Mouse (Mus musculus) brain, adult 2 months (tissue): ENCODE data around the gene Trap1.
A peak's percentile ranks its signal among the peaks of the same experiment; 100 is the strongest.
"Not testable (repeated sequence)": the region's sequence is repeated elsewhere in the genome, so short reads cannot be mapped to it uniquely, and the experiment has no call there.

Source experiments
- DNase-seq: peaks from one replicate; pipeline ENCODE4 v3.0.0; 2011; ENCODE audit warnings: low read depth, low spot score

Gene Trap1

DNA sequence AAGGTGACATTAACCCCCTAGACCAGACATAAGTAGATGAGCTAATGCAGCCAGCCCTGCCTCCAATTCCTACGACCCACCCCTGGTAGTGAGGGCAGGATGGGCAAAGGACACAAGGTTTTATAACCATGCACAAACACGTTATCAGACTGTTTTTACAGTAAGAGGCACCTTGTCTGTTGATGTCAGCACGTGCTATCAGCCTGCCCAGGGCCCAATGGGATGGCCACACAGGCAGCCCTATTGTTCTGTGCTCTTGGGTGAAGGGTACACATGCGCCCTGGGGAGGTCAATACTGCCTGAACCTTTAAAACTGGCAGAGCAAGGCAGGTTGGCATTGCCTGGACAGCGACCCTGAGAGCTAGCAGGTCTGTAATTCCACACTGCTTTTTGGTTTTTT, 40.8 kb downstream of the Trap1 start, which contains the start of gene Dnase1:
Gene Dnase1 (plus strand): TSS at position 136 of the 400 bp plus-strand sequence.
- no peak for DNase-seq

- no peak for DNase-seq
Measured at GRCm38 (mm10) chr16:4035575-4035974, 42.1 kb downstream of the Trap1 start.

- no peak for DNase-seq
Measured at GRCm38 (mm10) chr16:4034476-4034875, 43.2 kb downstream of the Trap1 start.

DNA sequence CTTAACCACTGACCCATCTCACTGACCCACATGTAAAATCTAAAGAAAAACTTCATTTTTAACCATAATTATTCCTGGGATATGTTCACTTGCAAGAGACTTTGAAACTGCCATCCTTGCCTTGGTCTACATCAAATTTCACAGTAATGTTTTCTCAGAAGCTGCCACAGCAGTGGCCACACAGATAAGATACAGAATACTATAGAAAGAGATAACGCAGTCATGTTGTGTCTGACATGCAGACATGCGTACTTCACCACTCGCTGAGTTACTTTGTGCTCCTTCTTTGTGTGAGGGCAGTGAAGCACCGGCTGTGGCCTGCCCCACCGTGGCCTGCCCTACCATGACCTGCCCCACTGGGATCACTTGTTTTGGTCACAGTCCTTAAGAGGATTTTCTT, 43.7 kb downstream of the Trap1 start:
- no peak for DNase-seq

- no peak for DNase-seq
Measured at GRCm38 (mm10) chr16:4032341-4032748, 45.3 kb downstream of the Trap1 start.

DNA sequence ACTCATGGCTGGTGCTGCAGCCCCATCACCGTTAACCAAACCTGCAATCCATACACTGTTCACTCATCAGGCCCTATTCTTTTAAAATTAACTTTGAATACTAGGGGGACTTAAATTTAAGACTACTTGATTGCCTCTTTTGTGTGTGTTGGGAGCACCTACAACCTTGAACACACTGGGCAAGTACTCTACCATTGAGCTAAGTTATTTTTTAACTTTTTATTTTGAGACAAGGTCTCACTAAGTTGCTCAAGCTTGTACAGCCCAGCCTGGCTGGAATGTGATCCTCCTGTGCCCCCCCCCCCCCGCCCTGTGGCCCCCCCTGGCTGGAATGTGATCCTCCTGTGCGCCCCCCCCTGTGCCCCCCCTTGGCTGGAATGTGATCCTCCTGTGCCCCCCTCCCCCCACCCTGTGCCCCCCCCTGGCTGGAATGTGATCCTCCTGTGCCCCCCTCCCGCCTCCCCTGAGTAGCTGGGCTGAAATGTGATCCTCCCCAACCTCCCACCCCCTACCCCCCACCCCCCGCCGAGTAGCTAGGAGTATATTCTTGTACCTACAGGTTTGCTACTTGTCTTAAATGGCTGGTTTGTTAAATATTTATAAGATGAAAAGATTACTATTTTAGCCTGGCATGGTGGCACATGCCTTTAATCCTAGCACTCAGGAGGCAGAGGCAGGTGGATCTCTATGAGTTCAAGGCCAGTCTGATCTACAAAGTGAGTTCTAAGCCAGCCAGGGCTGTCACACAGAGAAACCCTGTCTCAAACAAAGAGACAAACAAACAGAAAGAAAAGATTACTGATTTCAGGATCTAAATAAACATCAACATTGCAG, 46.0 kb downstream of the Trap1 start:
- DNase-seq, result no peak

- DNase-seq, result no peak
Measured at GRCm38 (mm10) chr16:4030501-4030900, 47.1 kb downstream of the Trap1 start.

GRCm38 (mm10) chr16:4029371-4029841, 48.2 kb downstream of the Trap1 start:
- DNase-seq, result peak; percentile 20

- no peak for DNase-seq
Measured at GRCm38 (mm10) chr16:4027211-4027610, 50.4 kb downstream of the Trap1 start.

DNA sequence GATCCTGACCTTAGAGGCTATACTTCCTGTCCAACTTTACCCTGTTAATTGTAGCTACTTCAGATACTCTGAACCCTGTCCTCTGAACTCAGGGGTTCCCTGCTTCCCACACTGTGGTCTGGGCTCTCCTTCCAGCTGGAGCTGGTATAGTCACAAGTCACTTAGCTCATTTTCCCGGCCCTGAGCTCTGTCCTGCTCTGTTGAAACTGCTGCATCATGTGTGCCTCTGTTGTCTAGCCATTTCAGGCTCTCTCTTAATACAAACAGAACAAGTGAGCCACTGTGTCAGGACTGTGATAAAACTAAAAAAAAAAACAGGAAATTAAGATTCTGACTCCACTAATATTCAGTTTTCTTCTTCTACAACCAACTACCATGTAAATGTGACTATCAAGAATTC, 51.0 kb downstream of the Trap1 start:
- no peak for DNase-seq

DNA sequence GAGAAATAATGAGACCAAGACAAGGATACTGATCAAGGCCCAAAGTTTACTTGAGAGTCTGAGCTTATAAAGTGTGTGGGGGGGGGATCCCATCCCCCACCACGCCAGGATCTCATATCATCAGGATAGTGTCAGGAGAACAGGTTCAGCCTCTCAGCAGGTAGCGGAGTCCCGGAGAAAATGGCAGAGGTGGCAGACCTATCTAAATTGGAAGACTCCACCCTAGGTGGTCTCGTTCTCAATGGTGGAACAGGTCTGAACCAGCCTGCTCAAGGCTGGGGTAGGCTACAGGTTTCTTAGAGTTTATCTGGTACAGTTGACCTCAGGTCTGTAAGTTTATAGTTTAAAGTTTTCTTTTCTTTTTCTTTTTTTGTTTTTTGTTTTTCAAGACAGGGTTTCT, 54.9 kb downstream of the Trap1 start:
- DNase-seq, result no peak

- no peak for DNase-seq
Measured at GRCm38 (mm10) chr16:4021241-4021640, 56.4 kb downstream of the Trap1 start.

- DNase-seq, result not testable (repeated sequence)
Measured at GRCm38 (mm10) chr16:4017466-4017865, 60.2 kb downstream of the Trap1 start.

GRCm38 (mm10) chr16:4016786-4017185, 60.8 kb downstream of the Trap1 start:
- not testable (repeated sequence) for DNase-seq

- DNase-seq, result no peak
Measured at GRCm38 (mm10) chr16:4014040-4014668, 63.5 kb downstream of the Trap1 start.

DNA sequence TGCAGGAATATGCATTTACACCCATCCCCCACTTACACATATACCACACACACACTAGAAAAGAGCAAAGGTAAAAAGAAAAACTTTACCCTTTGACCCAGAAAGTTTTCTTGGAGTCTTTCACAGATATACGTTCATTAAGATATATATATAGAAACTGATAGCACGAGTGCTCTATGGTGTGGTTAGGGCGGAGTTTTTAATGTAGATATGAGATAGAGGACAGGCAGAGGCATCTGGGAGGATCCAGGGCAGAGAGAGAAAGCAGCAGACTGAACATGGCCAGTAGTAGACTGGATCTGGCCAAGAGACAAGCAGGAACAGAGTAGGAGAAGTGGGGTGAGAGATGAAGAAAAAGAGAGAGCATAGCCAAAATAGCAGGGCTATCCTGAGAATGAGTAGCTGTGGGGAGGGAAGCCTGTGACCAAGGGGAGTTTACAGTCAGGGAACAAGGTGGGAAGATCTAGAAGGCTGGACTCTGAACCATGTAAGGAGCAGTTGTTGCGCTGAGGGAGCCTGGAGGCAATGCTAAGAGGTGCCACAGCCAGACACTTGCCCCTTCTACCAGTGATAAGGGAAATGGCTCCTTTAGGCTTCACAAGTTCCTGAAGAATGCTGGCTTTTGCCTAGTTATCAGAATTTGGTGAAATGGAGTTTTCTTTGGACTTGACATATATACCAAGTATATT, 64.6 kb downstream of the Trap1 start:
- DNase-seq, result no peak

DNA sequence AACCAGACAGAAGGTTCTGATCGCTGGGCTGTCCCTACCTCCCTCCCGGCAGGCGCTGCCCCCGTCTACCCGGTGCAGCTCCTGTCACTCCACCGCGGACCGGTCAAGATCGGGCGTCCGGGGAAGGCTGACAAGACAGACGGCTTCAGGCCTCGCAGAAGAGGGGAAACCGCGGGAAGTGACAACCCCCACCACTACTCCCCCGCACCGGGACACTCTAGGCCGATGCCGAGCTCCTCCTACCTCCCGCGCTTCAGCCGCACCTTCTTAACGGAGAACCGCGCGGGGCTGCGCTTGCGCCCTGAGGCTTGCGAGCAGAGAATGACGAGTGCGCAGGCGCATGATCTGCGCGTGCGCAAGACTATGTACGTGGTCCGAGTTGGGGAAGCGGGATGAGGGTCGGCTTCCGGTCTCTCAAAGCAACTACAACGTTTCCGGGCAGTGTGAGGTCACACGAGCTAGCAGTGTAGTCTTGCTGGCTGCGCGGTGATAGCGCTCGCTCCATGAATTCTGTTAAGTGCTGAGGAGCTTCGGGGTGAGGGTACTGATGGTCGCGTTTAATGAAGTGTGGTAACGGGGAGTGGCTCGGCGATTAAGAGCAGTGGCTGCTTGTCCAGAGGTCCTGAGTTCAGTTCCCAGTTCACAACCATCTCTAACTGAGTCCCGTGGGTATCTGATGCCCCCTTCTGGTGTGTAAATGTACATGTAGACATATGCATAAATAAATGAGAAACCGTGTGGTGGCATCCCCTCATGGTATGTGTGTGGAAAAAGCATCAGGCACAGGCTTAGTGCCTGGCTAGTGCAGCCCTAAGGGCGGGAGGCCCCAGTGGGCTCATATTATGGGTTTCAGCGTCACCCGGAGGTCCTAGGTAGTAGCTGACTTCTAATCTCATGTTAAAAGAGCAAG, 73.9 kb downstream of the Trap1 start, which contains the start of gene Slx4:
Gene Slx4 (minus strand): TSS at position 282 of the 910 bp plus-strand sequence.
- peak; percentile 99 for DNase-seq
